Mouse (Mus musculus) spleen, postnatal 36 days (tissue): ENCODE measurements around the gene Odf2.
A peak's percentile ranks its signal among the peaks of the same experiment; 100 is the strongest.

Experiments used
- DNase-seq, 2 experiments: peaks; one replicate each; pipeline ENCODE4 v3.0.0; 2022; ENCODE audit warnings: low spot score in 2 of 2, mixed read lengths in 1 of 2

Gene Odf2

DNA sequence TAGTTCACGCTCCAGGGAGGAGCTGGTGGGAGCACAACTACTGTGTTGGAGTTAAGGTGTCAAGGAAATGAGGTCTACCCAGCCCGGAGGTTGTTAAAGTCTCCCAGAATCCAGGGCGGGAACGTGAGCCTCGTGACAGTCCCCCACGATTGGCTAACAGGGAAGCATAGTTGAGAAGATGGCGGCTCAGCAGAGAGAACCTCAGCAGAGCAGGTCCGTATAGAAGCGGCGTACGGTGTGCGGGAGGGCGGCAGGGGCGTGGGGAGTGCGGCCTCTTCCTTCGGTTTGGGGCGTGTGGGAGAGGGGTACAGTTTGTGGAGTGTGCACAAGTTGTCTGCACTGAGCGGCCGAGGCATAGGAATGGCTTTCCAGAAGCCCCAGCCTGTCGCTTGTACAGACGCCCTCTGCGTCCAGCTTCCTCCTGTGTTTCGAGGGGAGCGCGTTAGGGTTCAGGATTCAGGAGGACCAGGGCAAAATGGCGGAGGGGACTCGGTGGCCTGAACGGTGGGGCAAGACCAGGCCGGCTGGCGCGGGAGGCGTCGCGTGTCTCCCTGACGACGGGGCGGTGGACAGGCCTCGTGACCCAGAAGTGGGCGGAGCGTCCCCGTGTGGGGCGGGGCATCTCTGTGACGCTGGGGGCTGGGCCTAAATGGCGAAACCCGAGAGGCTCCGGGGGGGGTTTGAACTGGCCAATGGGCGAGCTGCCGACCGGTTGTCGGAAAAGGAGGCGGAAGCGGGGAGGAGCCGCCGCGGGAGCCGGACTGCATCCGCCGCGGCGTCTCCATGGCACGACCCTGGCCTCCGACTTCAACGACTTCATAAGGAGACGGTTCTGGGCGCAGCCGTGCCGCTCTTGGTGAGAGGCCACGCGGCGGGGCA, at the start of gene Odf2:
TSS of gene Odf2 (plus strand) at position 156 of the 879 bp plus-strand sequence.
- DNase-seq = peak; percentile 100

- no peak for DNase-seq
Observed at GRCm38 (mm10) chr2:29839460-29839859, 49.6 kb upstream of the Odf2 start.

- DNase-seq = no peak
Observed at GRCm38 (mm10) chr2:29843231-29844105, 45.6 kb upstream of the Odf2 start.

DNA sequence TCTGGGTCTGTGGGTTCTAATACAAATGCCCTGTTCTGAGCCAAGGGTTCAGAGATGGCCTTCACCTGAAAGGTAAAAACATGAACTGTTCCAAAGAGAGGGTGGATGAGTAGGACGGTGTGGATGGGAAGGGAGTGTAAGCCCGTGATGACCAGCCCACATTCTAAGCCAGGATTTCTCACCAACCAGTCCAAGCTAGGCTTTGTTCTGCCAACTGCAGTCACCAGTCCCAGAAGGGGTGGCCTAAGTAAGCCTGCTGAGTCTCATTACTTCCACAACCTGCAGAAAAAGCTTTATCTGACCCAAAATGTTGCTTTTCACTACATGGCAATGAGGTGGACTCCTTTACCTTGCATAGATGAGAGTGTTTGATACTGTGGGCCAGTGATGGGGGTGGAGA, 44.9 kb upstream of the Odf2 start:
- DNase-seq = no peak

DNA sequence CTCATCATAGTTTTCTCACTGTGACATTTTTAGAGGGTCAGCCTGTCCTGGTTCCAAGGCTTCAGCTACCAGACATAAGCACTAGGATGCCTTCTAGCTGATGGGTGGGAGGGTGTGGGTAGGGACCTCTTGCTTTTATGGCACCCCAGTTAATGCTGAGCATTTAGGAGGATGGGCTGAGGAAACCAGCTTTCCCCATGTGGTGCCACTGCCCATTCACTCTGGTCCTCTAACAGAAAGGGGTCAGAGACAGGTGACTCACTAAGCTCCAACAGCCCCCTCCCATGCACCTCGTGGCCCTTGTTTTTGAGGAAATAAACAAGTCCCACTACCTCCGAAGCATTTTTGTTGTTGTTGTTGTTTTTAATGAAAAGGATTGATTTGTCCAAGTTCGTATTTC, 44.4 kb upstream of the Odf2 start:
- no peak for DNase-seq

GRCm38 (mm10) chr2:29845636-29846035, 43.4 kb upstream of the Odf2 start:
- DNase-seq = no peak

- no peak for DNase-seq
Observed at GRCm38 (mm10) chr2:29846061-29846853, 42.8 kb upstream of the Odf2 start.

DNA sequence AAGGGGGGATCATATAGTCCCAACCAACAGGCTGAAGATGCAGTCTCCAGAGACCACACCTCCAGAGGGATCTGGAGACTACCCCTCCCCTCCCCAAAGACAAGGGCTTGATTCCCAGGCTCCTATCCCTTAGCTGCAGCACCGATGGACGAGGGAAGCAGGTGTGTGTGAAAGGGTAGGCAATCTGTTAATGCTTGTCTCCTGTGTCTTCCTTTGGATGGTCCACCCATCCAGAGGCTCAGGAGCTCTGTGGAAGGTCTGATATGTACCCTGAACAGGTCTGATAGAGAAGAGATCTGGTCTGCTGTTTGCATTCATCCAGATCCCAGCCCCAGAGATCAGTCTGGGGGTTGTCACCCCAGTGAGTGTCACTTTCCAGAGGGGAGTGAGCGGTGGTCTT, 42.1 kb upstream of the Odf2 start:
- DNase-seq = no peak

DNA sequence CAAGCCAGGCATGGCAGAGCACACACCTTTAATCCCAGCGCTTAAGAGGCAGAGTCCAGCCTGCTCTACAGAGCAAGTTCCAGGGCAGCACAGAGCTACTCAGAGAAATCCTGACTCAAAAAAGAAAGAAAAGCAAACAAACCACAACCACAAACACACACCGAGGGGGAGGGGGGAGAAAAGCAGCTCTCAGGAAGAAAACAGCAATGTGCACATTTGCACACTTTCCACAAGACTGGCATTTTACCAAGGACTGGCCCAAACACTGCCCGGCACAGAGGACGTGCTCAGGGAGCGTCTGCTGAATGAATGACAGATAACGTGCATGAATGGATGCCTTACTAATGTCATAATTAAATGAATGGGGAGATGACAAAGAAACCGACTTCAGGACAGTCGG, 40.0 kb upstream of the Odf2 start:
- DNase-seq = no peak

DNA sequence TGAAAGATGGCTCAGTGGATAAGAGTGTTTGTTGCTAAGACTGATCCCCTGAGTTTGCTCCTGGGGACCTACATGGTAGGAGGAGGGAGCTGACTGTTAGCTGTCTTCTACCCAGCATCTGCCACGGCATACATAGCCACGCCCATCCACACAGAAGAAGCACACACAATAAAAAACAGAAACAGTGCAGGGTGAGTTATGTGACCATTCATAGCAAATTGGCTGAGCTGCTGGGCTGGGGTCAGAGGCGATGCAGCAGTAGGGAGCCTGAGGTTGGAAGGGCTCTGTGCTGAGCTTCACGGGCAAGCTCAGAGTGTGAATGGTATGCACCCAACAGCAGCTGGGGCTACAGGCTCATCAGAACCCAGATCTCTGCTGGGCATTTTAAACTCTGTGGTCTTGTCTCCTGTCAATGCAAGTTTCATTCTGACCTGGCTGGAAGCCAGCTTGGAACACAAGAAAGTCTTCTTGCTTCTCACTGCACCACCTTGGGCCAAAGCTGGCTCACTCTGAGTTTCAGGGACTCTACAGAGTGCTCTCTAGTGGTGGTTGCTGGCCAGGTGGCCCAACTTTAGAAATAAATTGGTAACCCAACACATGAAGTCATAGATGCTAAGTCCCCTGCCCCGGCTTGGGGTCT, 39.1 kb upstream of the Odf2 start:
- DNase-seq = no peak

DNA sequence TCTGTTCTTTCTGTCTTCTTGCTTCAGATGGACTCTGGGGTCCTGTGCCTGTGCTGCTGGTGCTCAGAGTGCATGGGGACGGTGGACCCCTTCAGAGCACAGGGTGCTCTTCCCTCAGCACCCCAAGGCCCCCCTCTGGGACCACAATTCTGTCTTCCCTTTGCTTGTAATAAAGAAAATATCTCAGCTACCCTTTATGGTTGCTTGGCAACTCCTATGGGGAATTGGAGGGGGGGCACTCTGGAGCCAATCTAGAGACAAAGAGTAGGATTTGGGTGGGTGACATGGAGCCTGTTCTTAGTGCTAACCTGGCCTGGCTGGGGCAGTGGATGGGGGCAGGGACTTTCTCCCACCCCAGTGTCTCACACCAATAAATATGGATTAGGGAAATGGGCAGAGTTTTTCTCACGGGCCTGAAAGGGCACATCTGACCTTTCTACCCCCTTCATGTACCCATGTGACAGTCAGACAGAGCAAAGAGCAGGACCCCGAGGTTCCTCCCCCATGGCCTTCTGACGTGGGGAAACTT, 36.0 kb upstream of the Odf2 start:
- no peak for DNase-seq

- DNase-seq = no peak
Observed at GRCm38 (mm10) chr2:29853736-29854135, 35.3 kb upstream of the Odf2 start.

DNA sequence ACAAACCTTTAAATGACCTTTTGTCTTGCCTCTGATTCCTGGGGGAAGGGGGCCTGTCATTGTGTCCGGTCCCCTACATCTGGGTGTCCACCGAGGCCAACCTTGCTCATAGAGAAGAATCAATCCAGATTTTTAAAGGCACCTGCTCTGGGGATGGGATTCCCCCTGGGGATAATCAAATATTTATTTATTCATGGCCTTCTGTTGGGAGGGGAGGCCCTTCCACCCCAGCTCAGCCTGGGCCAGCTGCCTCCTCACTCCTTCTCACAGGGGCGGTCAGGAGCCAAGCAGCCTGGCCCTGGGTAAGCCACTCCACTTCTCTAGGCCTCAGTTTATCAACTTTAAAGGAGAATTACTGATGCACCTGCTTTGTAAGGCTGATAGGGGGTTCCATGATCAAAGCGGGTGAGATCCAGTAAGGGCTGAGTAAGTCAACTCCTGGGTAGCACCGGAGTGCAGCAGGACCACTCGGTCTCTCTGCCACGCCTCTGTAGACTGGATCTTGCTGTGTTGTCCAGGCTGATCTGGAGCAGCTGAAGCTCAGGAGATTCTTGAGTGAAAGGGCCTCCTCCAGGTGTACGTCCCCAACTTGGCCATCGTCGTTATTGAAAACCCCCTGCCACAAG, 33.3 kb upstream of the Odf2 start:
- DNase-seq = no peak

DNA sequence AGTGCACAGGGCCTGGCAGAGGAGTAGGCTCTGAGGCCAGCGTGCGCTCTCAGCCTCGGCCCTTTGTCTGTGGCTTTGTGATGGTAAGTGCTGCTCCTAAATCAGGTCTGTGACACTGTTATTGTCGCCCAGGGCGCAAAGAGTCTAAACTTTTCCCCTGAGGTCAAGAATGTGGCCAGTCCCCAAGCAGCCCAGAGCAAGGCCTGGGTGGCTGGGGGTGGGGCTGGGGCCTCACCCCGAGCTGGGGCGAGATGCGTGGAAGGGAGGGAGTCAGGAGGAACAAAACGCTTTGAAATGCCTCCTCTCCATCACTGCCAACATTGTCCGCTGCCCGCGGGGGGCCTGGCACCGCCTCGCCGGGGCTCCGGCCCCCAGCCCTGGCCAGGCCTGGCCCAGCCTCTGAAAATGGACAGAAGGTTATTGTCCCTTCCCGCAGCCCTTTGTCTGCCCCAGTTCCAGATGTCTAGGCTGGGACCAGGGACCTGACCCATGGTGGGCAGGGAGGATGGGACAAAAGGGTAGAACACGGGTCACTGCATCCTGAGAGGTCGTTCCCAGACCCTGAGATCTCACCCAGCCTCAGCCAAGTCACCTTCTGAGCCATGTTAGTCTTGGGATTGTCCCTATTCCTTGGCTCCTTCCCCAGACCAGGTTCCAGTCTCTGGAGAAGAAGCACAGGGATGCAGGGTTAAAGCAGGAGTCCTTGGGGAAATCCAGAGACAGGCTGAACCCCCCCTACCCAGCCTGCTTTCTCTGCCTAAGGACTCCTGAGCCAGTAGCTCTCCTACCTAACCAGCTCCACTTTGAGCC, 32.4 kb upstream of the Odf2 start:
- DNase-seq = no peak

- DNase-seq = no peak
Observed at GRCm38 (mm10) chr2:29857341-29857740, 31.7 kb upstream of the Odf2 start.

- DNase-seq = no peak
Observed at GRCm38 (mm10) chr2:29857967-29858366, 31.1 kb upstream of the Odf2 start.

- DNase-seq = peak in 1 of 2 experiments; percentile 13
Observed at GRCm38 (mm10) chr2:29858748-29859473, 30.1 kb upstream of the Odf2 start.

DNA sequence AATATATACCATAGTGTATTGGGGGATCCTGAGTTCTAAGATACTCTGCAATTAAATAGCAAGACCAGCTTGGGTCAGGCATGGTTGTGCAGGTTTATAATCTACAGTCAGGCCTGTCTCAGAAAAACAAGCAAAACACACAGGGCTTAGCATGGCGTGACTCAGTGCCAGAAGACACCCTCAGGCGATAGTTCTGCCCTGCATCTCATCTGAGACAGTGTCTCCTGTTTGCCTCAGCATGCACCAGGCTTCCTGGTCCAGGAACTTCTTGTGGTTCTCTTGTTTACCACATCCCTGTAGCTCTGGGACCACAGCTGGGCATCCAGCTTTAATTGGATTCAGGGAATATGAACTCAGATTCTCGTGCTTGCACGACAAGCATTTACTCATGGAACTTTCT, 23.9 kb upstream of the Odf2 start:
- no peak for DNase-seq
